Mouse (Mus musculus): Measurements from ENCODE around the gene Grk6. TPM values are rescaled to one million over a fixed set of nuclear protein-coding genes. Genes with fewer than 3 reads are reported as not detected.

Grk6 gene
- total and polyA plus RNA-seq, 2 experiments from 2014 or later, result 35.8 to 71.9 TPM

DNA sequence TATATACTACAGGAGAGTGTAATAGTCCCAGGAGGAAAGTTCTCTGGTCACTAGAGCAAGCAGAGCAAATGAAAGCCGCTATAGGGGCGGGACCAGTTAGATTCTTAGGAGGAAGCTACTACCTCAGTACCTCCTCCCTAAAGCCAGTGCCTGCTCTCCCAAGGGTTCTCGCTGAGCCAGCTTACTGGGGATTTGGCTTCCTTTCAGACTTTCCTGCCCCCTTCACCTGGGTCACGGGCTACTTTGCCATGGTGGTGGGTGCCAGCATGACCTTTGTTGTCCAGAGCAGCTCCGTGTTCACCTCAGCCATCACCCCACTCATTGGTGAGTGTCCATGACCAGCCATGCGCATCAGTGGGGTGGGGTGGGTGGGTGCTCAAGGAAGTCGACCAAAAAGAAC is 33.0 kb upstream of the Grk6 start:
- no peak overlapping the region for H3K4me2 ChIP-seq (ENCODE audit: low read depth, low read length, poor library complexity, severe bottlenecking)

DNA sequence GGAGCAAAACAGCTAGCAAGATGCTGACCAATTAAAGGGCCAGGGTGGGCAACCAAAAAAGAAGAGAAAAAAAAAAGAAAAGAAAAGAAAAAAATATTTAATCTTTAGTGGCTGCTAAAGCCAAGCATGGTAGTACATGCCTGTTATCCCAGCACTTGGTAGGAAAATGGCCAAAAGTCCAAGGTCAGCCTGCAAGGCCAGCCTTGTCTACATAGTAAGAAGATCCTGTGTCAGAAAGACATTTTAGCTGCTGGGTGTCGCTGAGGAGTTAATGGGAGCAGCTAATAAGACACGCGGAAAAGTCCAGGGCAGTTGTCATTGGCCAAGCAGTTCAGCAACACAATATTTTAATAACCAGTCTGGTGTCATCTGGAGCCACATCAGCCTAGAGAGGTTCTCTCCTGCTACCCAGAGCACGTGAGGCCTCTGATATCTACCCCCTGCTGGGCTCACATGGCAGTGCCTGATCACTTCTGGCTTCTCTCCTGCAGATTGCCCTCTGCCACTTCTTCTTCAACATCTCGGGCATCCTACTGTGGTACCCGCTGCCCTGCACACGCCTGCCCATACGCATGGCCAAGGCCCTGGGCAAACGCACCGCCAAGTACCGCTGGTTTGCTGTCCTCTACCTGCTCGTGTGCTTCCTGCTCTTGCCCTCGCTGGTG is 32.1 kb upstream of the Grk6 start:
- no peak for ATAC-seq (ENCODE audit: low FRiP score)
- no peaks in the 10 kb centered on the region for H3K9me3 ChIP-seq (ENCODE audit: low read length)
- H3K9ac ChIP-seq (replicated peaks; ENCODE audit: low read length, poor library complexity, severe bottlenecking), result no peak overlapping the region
- no peaks in the 10 kb centered on the region for H3K36me3 ChIP-seq (ENCODE audit: insufficient read depth, low read length)
- no peak for DNase-seq (ENCODE audit: low spot score)
- H3K27me3 ChIP-seq (ENCODE audit: insufficient read depth, low read length), result peaks cover 5% of the 10 kb centered on the region
- no peaks in the 10 kb centered on the region for H3K4me1 ChIP-seq (ENCODE audit: insufficient read depth, low read length)
- H3K27ac ChIP-seq (ENCODE audit: low read depth, low read length), result no peak overlapping the region
- no peak for TF ChIP-seq CTCF (IDR thresholded peaks at IDR 0.05)
- no peak overlapping the region for H3K4me2 ChIP-seq (ENCODE audit: low read depth, low read length, poor library complexity, severe bottlenecking)
- 88% methylated on average over 13 of the region's 13 CpGs for WGBS
- no peak overlapping the region for H3K4me3 ChIP-seq (ENCODE audit: low read depth, low read length)

More for the DNA sequence above, 33.0 kb upstream of the Grk6 start:
- Histone ChIP-seq H3K27ac (ENCODE audit: low read depth, low read length) (no peak overlapping the region), H3K27me3 (ENCODE audit: insufficient read depth, low read length) (peaks cover 5% of the 10 kb centered on the region), H3K9ac (replicated peaks; ENCODE audit: low read length, poor library complexity, severe bottlenecking) (no peak overlapping the region), H3K9me3 (ENCODE audit: low read length) (no peaks in the 10 kb centered on the region), H3K4me1 (ENCODE audit: insufficient read depth, low read length) (no peaks in the 10 kb centered on the region), H3K36me3 (ENCODE audit: insufficient read depth, low read length) (no peaks in the 10 kb centered on the region), H3K4me3 (ENCODE audit: low read depth, low read length) (no peak overlapping the region)
- WGBS, result 73% methylated on average over 7 of the region's 7 CpGs
- ATAC-seq (ENCODE audit: low FRiP score), result no peak
- no peak for DNase-seq (ENCODE audit: low spot score)
- no peak for TF ChIP-seq CTCF (IDR thresholded peaks at IDR 0.05)

DNA sequence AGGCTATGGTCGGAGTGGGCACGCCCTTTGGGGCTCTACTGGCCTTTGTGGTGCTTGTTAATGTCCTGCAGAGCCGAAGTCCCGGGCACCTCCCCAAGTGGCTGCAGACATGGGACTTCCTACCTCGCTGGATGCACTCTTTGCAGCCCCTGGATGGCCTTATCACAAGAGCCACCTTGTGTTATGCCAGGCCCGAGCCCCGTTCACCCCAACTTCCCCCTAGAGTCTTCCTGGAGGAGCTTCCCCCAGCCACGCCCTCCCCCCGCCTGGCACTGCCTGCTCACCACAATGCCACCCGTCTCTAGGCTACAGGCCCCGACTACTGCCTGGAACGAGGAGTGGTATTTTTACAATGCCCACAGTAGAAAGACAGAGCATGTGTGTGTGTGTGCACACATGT is 31.5 kb upstream of the Grk6 start:
- no peaks in the 10 kb centered on the region for H3K9me3 ChIP-seq (ENCODE audit: low read length)
- H3K36me3 ChIP-seq (ENCODE audit: insufficient read depth, low read length), result no peaks in the 10 kb centered on the region
- H3K4me2 ChIP-seq (ENCODE audit: low read depth, low read length, poor library complexity, severe bottlenecking), result no peak overlapping the region
- TF ChIP-seq CTCF (IDR thresholded peaks at IDR 0.05), result no peak
- H3K27me3 ChIP-seq (ENCODE audit: insufficient read depth, low read length), result peaks cover 5% of the 10 kb centered on the region
- no peak overlapping the region for H3K27ac ChIP-seq (ENCODE audit: low read depth, low read length)
- DNase-seq (ENCODE audit: low spot score) (no peak), ATAC-seq (ENCODE audit: low FRiP score) (no peak)
- H3K4me1 ChIP-seq (ENCODE audit: insufficient read depth, low read length), result no peaks in the 10 kb centered on the region
- no peak overlapping the region for H3K4me3 ChIP-seq (ENCODE audit: low read depth, low read length)
- WGBS, result 84% methylated on average over 12 of the region's 12 CpGs
- no peak overlapping the region for H3K9ac ChIP-seq (replicated peaks; ENCODE audit: low read length, poor library complexity, severe bottlenecking)

DNA sequence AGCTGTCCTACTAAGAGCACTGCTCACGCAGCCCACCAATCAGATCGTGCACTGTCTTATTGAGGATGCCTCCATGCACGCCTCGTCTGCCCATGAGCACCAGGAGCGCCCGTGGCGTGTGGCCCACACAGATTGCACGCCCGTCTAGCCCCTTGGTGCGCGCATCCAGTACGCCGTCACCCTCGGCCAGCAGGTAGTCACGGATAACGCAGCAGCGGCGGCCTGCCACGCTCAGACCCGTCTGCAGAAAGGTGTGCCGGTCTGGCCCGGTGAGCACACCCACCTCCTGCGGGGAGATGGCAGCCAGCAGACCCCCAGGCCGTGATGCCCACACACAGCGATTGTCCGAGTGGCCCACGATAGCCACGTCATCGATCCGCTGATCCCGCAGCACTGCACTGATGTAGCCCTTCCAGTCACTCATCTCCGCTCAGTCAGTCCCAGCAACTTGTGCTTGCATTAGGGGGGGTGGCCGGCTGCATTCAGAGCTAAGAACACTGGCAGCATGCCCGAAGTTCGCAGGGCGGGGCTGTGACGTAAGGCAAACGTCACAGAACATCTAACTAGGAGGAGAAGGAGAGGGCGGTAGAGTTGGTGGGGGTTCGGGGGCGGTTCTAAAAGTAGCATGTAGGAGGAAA is 30.0 kb upstream of the Grk6 start, which contains the start of gene Pfn3:
Gene Pfn3 (minus strand): TSS at position 490 of the 638 bp plus-strand sequence.
- no peak within 1 kb of the TSS for H3K27ac ChIP-seq (ENCODE audit: low read depth, low read length)
- no peaks in the 10 kb centered on the region for H3K4me1 ChIP-seq (ENCODE audit: insufficient read depth, low read length)
- peak within 1 kb of the TSS; percentile 57 for H3K4me2 ChIP-seq (ENCODE audit: low read depth, low read length, poor library complexity, severe bottlenecking)
- ATAC-seq (ENCODE audit: low FRiP score) (peak; percentile 36), DNase-seq (ENCODE audit: low spot score) (peak; percentile 78)
- 13% methylated on average over 41 of the region's 41 CpGs for WGBS
- peak within 1 kb of the TSS; percentile 40 for H3K4me3 ChIP-seq (ENCODE audit: low read depth, low read length)
- no peak for TF ChIP-seq CTCF (IDR thresholded peaks at IDR 0.05)
- H3K9ac ChIP-seq (replicated peaks; ENCODE audit: low read length, poor library complexity, severe bottlenecking), result peak within 1 kb of the TSS; percentile 55
- H3K27me3 ChIP-seq (ENCODE audit: insufficient read depth, low read length), result peaks cover 15% of the 10 kb centered on the region
- H3K9me3 ChIP-seq (ENCODE audit: low read length), result no peaks in the 10 kb centered on the region
- H3K36me3 ChIP-seq (ENCODE audit: insufficient read depth, low read length), result no peaks in the 10 kb centered on the region

DNA sequence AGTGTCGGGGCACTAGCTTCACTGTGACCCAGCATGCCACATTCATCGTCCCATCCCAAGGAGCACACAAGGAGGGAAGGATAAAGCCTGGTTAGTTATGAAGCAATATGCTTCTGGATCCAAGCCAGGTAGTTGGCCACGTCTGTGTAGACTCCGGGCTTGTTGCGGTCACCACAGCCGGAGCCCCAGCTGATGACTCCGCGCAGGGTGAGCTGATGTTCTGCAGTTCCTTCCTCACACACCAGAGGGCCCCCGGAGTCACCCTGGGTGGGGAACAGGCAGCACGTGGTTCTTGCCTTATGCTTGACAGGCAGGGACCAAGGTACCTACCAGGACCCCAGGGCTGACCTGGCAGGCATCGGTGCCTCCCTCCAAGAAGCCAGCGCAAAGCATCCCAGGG is 26.9 kb upstream of the Grk6 start:
- peak; percentile 87 for TF ChIP-seq CTCF (IDR thresholded peaks at IDR 0.05)
- no peak overlapping the region for H3K9ac ChIP-seq (replicated peaks; ENCODE audit: low read length, poor library complexity, severe bottlenecking)
- H3K4me1 ChIP-seq (ENCODE audit: insufficient read depth, low read length), result peaks cover 5% of the 10 kb centered on the region; the same call in 1 of the 2 replicates
- peak; percentile 73 for DNase-seq (ENCODE audit: low spot score)
- no peak overlapping the region for H3K27ac ChIP-seq (ENCODE audit: low read depth, low read length)
- 11% methylated on average over 12 of the region's 12 CpGs for WGBS
- ATAC-seq (ENCODE audit: low FRiP score), result peak; percentile 77
- peaks cover 35% of the 10 kb centered on the region for H3K27me3 ChIP-seq (ENCODE audit: insufficient read depth, low read length)
- no peaks in the 10 kb centered on the region for H3K36me3 ChIP-seq (ENCODE audit: insufficient read depth, low read length)
- no peaks in the 10 kb centered on the region for H3K9me3 ChIP-seq (ENCODE audit: low read length)
- H3K4me3 ChIP-seq (ENCODE audit: low read depth, low read length), result 0 out of 2 replicates have a peak overlapping the region, but pooled peaks have one; percentile 3
- peak overlapping the region; percentile 23 for H3K4me2 ChIP-seq (ENCODE audit: low read depth, low read length, poor library complexity, severe bottlenecking)

DNA sequence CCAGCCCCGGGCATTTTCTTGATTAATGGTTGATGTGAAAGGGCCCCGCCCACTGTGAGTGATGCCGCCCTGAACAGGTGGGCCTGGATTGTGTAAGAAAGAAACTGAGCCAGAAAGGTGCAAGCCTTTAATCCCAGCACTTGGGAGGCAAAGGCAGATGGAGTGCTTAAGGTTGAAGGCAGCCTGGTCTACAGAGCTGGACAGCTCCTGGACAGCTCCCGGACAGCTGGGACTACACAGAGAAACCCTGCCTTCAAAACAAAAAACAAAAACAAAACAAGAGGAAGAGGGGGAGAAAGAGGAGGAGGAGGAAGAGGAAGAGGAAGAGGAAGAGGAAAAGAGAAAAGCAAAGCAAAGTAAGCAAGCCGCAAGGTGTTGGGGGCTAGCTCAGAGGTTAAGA is 25.7 kb upstream of the Grk6 start:
- H3K36me3 ChIP-seq (ENCODE audit: insufficient read depth, low read length), result no peaks in the 10 kb centered on the region
- WGBS, result 84% methylated on average over 5 of the region's 5 CpGs
- no peak overlapping the region for H3K27ac ChIP-seq (ENCODE audit: low read depth, low read length)
- no peak overlapping the region for H3K9ac ChIP-seq (replicated peaks; ENCODE audit: low read length, poor library complexity, severe bottlenecking)
- H3K4me3 ChIP-seq (ENCODE audit: low read depth, low read length), result no peak overlapping the region
- TF ChIP-seq CTCF (IDR thresholded peaks at IDR 0.05), result no peak
- H3K27me3 ChIP-seq (ENCODE audit: insufficient read depth, low read length), result peaks cover 30% of the 10 kb centered on the region
- peaks cover 5% of the 10 kb centered on the region; the same call in 1 of the 2 replicates for H3K4me1 ChIP-seq (ENCODE audit: insufficient read depth, low read length)
- H3K4me2 ChIP-seq (ENCODE audit: low read depth, low read length, poor library complexity, severe bottlenecking), result no peak overlapping the region
- H3K9me3 ChIP-seq (ENCODE audit: low read length), result no peaks in the 10 kb centered on the region
- DNase-seq (ENCODE audit: low spot score) (no peak), ATAC-seq (ENCODE audit: low FRiP score) (no peak)
